Mouse (Mus musculus) limb, embryonic 12.5 days (tissue): ENCODE data around the gene Cdcp1. TPM values are rescaled to one million over a fixed set of nuclear protein-coding genes. Genes with fewer than 3 reads are reported as not detected.

Experiments
- ATAC-seq: fragments of 200-750 bp; cut with Nextera tagmentation; 2 replicates; pipeline ENCODE4 v1.8.0; 2017; ENCODE audit warnings: low read depth, moderate TSS enrichment; ENCODE audit not compliant: insufficient number of reproducible peaks, insufficient read depth, low FRiP score, low TSS enrichment
- H3K27ac ChIP-seq: fragments of 300-500 bp; sonication (generic); 2 replicates; pipeline ENCODE4 v1.5.1; 2016; ENCODE audit warnings: mild to moderate bottlenecking, moderate library complexity
- H3K27me3 ChIP-seq: fragments of 300-500 bp; sonication (generic); 2 replicates; pipeline ENCODE4 v1.6.1; 2016; ENCODE audit warnings: mild to moderate bottlenecking, moderate library complexity
- H3K36me3 ChIP-seq: fragments of 300-500 bp; sonication (generic); 2 replicates; pipeline ENCODE4 v1.6.1; 2016; ENCODE audit warnings: mild to moderate bottlenecking, moderate library complexity
- H3K4me1 ChIP-seq: fragments of 300-500 bp; sonication (generic); replicated peaks from 2 replicates; pipeline ENCODE4 v1.6.1; 2016
- H3K4me2 ChIP-seq: fragments of 300-500 bp; sonication (generic); 2 replicates; pipeline ENCODE4 v1.6.1; 2016; ENCODE audit warnings: mild to moderate bottlenecking, moderate library complexity
- H3K4me3 ChIP-seq: fragments of 300-500 bp; sonication (generic); replicated peaks from 2 replicates; pipeline ENCODE4 v1.5.1; 2016; ENCODE audit warnings: mild to moderate bottlenecking
- H3K9ac ChIP-seq: fragments of 300-500 bp; sonication (generic); replicated peaks from 2 replicates; pipeline ENCODE4 v1.6.1; 2016; ENCODE audit warnings: mild to moderate bottlenecking, moderate library complexity
- H3K9me3 ChIP-seq: fragments of 300-500 bp; sonication (generic); 2 replicates; pipeline ENCODE4 v1.6.1; 2016; ENCODE audit warnings: mild to moderate bottlenecking, moderate library complexity
- WGBS: fragments of 180-500 bp; shearing (Covaris S2); methylation state at CpG from one replicate; pipeline ENCODE4 v1.1.7; 2016; 5-methylcytosine and 5-hydroxymethylcytosine counted together
- polyA plus RNA-seq: library from polyadenylated mRNA; unstranded; fragments of >200 nt; fragmentation: Nextera tagmentation; extraction: Ambion mirVana; gene quantifications from 2 replicates; pipeline ENCODE4 v1.2.1, GENCODE M21; 2016

Cdcp1 gene
- polyA plus RNA-seq, 1 experiment from 2014 or later, result 3.8 TPM

GRCm38 (mm10) chr9:123207895-123208294 lies 7.9 kb downstream of the Cdcp1 start:
- Histone ChIP-seq H3K4me2 (no peak overlapping the region), H3K36me3 (no peaks in the 10 kb centered on the region), H3K4me3 (no peak overlapping the region), H3K9me3 (no peaks in the 10 kb centered on the region), H3K27me3 (no peaks in the 10 kb centered on the region), H3K27ac (no peak overlapping the region), H3K9ac (no peak overlapping the region), H3K4me1 (no peaks in the 10 kb centered on the region)
- no peak for ATAC-seq
- WGBS, result 95% methylated on average over 1 of the region's 1 CpGs

DNA sequence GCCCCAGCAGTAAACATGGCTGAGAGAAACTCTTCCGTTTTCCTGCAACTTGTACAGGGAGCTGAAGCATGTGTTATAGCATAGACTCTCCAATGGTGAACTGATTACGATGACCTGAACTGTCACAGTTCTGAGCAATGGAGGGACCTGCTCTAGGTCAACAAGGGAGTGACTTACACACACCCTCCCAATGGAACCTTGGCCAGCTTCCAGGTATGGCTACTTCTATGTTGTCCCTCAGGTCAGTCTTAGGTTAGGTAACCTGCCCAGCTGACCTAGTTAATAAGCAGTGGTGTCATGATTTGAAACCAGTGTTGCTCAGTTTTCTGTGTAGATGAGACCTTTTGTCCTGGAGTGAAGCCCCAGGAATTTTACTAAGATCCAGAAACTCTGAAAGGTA lies 8.9 kb downstream of the Cdcp1 start:
- 83% methylated on average over 2 of the region's 2 CpGs for WGBS
- Histone ChIP-seq H3K27ac (no peak overlapping the region), H3K36me3 (no peaks in the 10 kb centered on the region), H3K4me1 (no peaks in the 10 kb centered on the region), H3K27me3 (no peaks in the 10 kb centered on the region), H3K4me2 (no peak overlapping the region), H3K4me3 (no peak overlapping the region), H3K9me3 (no peaks in the 10 kb centered on the region), H3K9ac (no peak overlapping the region)
- no peak for ATAC-seq

- no peaks in the 10 kb centered on the region for H3K27me3 ChIP-seq
- H3K9ac ChIP-seq, result no peak overlapping the region
- no peak overlapping the region for H3K4me3 ChIP-seq
- H3K36me3 ChIP-seq, result no peaks in the 10 kb centered on the region
- 44% methylated on average over 2 of the region's 2 CpGs for WGBS
- no peak overlapping the region for H3K4me2 ChIP-seq
- ATAC-seq, result no peak
- H3K9me3 ChIP-seq, result no peaks in the 10 kb centered on the region
- no peak overlapping the region for H3K27ac ChIP-seq
- H3K4me1 ChIP-seq, result no peaks in the 10 kb centered on the region
These were observed 9.3 kb downstream of the Cdcp1 start for GRCm38 (mm10) chr9:123206526-123206925.

DNA sequence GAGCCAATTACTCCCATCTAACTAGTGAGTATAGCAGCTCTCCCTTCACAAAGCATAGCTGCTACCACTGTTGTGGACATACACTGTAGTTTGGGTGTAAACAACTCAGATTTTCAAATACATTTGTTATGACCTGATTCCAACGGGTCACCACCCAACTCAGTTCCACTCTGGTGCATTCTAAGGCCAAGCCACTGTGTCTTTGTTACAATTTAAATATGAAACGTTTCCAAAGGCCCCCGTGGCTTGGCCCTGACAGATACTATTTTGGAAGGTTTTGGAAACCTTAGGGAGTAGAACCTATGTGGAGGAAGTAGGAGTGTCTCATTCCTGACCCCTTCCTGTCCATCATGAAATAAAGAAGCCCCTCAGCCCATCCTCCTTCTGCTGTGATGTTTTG lies 15.7 kb downstream of the Cdcp1 start:
- Histone ChIP-seq H3K9me3 (0 out of 2 replicates have a peak, but pooled peaks cover 5% of the 10 kb centered on the region), H3K4me2 (no peak overlapping the region), H3K27ac (no peak overlapping the region), H3K36me3 (no peaks in the 10 kb centered on the region), H3K9ac (no peak overlapping the region), H3K27me3 (no peaks in the 10 kb centered on the region), H3K4me1 (no peaks in the 10 kb centered on the region), H3K4me3 (no peak overlapping the region)
- WGBS, result 72% methylated on average over 3 of the region's 3 CpGs
- no peak for ATAC-seq

DNA sequence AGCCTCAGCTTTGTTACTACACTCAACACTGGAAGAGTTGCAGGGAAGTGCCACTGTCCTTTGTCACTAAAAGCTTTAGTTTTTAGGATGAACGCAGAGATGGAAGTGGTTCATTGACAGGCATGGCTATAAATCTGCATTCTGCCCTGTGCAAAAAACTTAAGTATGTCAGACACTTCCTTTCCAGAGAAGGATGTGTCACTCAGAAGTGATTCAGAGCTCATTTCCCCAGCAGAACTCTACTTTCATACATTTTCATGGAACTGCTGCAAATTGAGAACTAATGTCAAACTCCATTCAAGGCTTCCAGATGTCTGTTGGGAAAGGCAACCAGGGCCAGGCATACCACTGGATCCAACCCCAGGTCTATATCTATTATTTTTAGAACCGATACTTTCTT lies 27.6 kb downstream of the Cdcp1 start:
- Histone ChIP-seq H3K4me1 (no peaks in the 10 kb centered on the region), H3K4me2 (no peak overlapping the region), H3K9ac (no peak overlapping the region), H3K27me3 (no peaks in the 10 kb centered on the region), H3K9me3 (no peaks in the 10 kb centered on the region), H3K36me3 (no peaks in the 10 kb centered on the region), H3K27ac (no peak overlapping the region), H3K4me3 (no peak overlapping the region)
- WGBS, result 76% methylated on average over 2 of the region's 2 CpGs
- ATAC-seq, result no peak

DNA sequence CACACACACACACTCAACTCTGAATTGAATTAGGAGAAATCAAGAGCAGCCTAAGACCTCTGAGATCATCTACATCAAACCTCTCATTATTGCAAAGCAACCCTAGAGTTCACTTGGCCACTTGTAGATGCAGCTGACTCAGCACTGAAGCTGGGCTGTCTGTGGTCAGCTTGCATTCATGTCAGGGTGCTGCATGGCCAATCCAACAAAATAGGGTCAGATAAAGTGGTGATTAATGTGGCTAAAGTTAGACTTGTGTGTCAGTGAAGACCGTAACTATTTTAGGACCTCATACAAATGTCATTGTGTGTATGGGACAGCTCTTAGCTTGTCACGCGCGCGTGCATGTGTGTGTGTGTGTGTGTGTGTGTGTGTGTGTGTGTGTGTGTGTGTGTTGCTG lies 28.2 kb downstream of the Cdcp1 start:
- H3K9ac ChIP-seq, result no peak overlapping the region
- H3K4me3 ChIP-seq, result no peak overlapping the region
- H3K4me1 ChIP-seq, result no peaks in the 10 kb centered on the region
- H3K9me3 ChIP-seq, result no peaks in the 10 kb centered on the region
- H3K4me2 ChIP-seq, result no peak overlapping the region
- ATAC-seq, result no peak
- H3K27ac ChIP-seq, result no peak overlapping the region
- 93% methylated on average over 5 of the region's 5 CpGs for WGBS
- H3K27me3 ChIP-seq, result no peaks in the 10 kb centered on the region
- no peaks in the 10 kb centered on the region for H3K36me3 ChIP-seq

DNA sequence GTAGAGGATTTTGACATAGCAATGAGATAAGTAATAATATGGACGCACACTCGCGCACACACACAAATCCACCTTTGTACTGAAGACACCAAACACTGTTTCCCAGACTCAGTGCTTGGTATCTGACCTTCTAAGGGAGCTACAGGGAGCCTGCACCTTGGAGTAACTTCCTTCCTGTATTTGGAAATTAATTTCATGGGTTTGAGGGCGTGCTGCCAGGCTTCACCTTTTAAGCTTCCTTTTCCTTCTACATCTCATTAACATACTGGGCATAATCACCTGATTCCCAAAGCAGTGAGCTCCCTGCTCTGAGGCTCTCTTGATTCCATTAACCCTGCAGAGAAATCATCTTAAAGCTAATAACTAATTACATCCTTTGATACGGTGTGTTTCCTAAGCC lies 29.7 kb downstream of the Cdcp1 start:
- no peak for ATAC-seq
- Histone ChIP-seq H3K36me3 (no peaks in the 10 kb centered on the region), H3K9ac (no peak overlapping the region), H3K9me3 (no peaks in the 10 kb centered on the region), H3K4me3 (no peak overlapping the region), H3K27me3 (no peaks in the 10 kb centered on the region), H3K27ac (no peak overlapping the region), H3K4me1 (no peaks in the 10 kb centered on the region), H3K4me2 (no peak overlapping the region)
- WGBS, result 86% methylated on average over 5 of the region's 5 CpGs

DNA sequence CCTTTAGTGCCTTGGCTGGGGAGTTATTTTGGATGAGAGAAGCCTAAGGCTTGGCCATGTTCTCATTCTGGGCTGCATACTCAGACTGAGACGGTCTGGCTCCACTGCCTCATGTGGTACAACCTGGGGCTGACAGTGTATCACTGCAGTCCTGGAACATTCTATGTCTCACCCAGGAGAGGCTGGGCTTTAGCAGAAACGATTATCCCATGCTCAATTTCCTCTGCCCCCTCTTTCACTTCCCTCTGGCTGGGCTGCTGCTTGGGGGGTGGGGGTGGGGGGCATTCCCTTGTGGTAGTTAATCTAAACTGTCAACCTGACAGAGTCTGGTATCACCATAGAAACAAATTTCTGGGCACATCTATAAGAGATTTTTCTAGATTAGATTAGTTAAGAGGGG lies 30.3 kb downstream of the Cdcp1 start:
- Histone ChIP-seq H3K9ac (no peak overlapping the region), H3K36me3 (no peaks in the 10 kb centered on the region), H3K9me3 (no peaks in the 10 kb centered on the region), H3K27me3 (no peaks in the 10 kb centered on the region), H3K4me3 (no peak overlapping the region), H3K4me1 (no peaks in the 10 kb centered on the region), H3K27ac (no peak overlapping the region), H3K4me2 (no peak overlapping the region)
- WGBS, result 52% methylated on average over 2 of the region's 2 CpGs
- ATAC-seq, result no peak

DNA sequence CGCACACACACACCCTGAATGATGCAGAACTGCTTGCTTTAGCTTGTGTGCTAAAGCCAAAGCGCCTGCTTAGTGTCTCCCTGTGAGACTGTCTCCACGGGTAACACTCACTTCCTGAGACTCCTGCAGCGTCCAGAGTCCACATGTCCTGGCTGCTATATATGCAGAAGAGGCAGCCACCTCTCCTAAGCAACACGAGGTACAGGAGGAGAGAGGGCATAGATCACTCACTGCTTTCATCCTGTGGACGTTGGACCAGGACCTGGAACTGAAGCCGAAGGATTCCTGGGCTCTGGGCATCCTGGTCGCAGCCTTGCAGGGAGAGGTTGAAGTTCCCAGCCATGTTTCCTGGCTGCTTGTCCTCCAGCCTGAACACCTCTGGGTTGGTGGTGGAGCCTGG lies 32.6 kb downstream of the Cdcp1 start:
- Histone ChIP-seq H3K4me1 (no peaks in the 10 kb centered on the region), H3K9me3 (no peaks in the 10 kb centered on the region), H3K9ac (no peak overlapping the region), H3K27me3 (no peaks in the 10 kb centered on the region), H3K4me3 (no peak overlapping the region), H3K4me2 (no peak overlapping the region), H3K27ac (no peak overlapping the region), H3K36me3 (no peaks in the 10 kb centered on the region)
- 74% methylated on average over 8 of the region's 8 CpGs for WGBS
- ATAC-seq, result no peak

DNA sequence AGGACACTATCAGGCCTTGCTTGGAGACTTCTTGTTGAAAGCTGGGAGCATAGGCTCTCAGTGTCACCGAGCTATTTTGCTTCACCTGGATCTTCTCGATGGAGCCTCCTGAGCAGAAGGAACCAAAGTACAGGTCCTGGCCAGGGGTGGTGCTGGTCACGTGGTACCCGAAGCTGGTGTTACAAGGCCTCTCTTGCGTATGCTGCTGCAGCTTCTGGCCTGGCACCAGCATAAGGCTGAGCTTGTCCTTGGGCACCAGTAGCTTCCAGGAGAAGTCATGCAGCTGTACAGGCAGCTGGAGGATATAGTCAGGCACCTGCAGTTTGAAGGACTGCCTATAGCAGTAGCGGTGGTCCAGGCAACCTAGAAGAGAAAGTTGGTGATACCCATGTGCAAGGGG lies 35.8 kb downstream of the Cdcp1 start:
- H3K36me3 ChIP-seq, result no peaks in the 10 kb centered on the region
- no peaks in the 10 kb centered on the region for H3K4me1 ChIP-seq
- H3K27me3 ChIP-seq, result no peaks in the 10 kb centered on the region
- no peak overlapping the region for H3K27ac ChIP-seq
- WGBS, result 96% methylated on average over 6 of the region's 6 CpGs
- H3K9ac ChIP-seq, result no peak overlapping the region
- H3K4me3 ChIP-seq, result no peak overlapping the region
- H3K9me3 ChIP-seq, result no peaks in the 10 kb centered on the region
- H3K4me2 ChIP-seq, result no peak overlapping the region
- no peak for ATAC-seq

GRCm38 (mm10) chr9:123177380-123178048 lies 38.3 kb downstream of the Cdcp1 start:
- Histone ChIP-seq H3K27me3 (no peaks in the 10 kb centered on the region), H3K9me3 (no peaks in the 10 kb centered on the region), H3K4me1 (no peaks in the 10 kb centered on the region), H3K36me3 (no peaks in the 10 kb centered on the region), H3K27ac (no peak overlapping the region), H3K4me2 (no peak overlapping the region), H3K9ac (no peak overlapping the region), H3K4me3 (no peak overlapping the region)
- no peak for ATAC-seq
- WGBS, result 87% methylated on average over 9 of the region's 9 CpGs

DNA sequence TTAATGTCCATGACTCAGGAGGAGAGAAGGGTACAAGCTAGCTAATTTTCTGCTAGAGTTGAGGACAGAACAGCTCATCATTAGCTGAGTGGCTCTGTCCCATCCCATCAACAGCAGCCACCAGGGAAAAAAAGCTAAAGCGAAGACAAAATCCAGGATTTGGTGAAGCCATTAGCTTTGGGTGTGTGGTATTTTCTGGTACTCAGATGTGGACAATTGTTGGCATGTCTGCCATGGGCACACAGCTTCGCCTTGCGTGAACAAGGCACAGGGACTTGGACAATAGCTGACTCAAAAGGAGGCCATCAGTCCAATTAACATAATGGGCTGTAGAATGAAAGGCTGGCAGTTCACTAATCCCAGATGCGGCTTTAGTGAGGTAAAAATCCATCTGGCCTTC lies 41.5 kb downstream of the Cdcp1 start:
- no peak for ATAC-seq
- no peak overlapping the region for H3K9ac ChIP-seq
- no peaks in the 10 kb centered on the region for H3K4me1 ChIP-seq
- H3K27ac ChIP-seq, result no peak overlapping the region
- no peaks in the 10 kb centered on the region for H3K27me3 ChIP-seq
- no peak overlapping the region for H3K4me3 ChIP-seq
- no peaks in the 10 kb centered on the region for H3K36me3 ChIP-seq
- H3K9me3 ChIP-seq, result no peaks in the 10 kb centered on the region
- no peak overlapping the region for H3K4me2 ChIP-seq
- 57% methylated on average over 4 of the region's 4 CpGs for WGBS
